Mouse (Mus musculus): ENCODE data around the gene Plekhh3.
"Not testable (repeated sequence)": the region's sequence is repeated elsewhere in the genome, so short reads cannot be mapped to it uniquely, and the experiment has no call there.

- not testable (repeated sequence) for TF ChIP-seq EP300, CTCF (IDR thresholded peaks at IDR 0.05; ENCODE audit: low read depth)
These were observed 11.0 kb downstream of the Plekhh3 start for GRCm38 (mm10) chr11:101160151-101160550.
